Mouse (Mus musculus): ENCODE measurements around the gene Cenpq. TPM values are rescaled to one million over a fixed set of nuclear protein-coding genes. Genes with fewer than 3 reads are reported as not detected.

Gene Cenpq
- 9.8 and 13.4 TPM in 2 replicates for polyA plus RNA-seq (2015; fragmentation: Nextera tagmentation; extraction: Ambion mirVana)

GRCm38 (mm10) chr17:40934420-40935231, at the start of gene Cenpq, which contains the start of gene Mut:
Cenpq (minus strand) TSS chr17:40935047.
Mut (plus strand) TSS chr17:40934685.

GRCm38 (mm10) chr17:40914250-40914649, 20.6 kb downstream of the Cenpq start, which contains the start of gene Glyatl3:
Glyatl3 (minus strand) TSS chr17:40914350.

GRCm38 (mm10) chr17:40879924-40880691, 54.7 kb downstream of the Cenpq start, which contains the start of gene 9130008F23Rik:
9130008F23Rik (minus strand) TSS chr17:40880559.

Other genes with a start within 250 kb of the Cenpq start
- gene Esp1, start 207.9 kb downstream of the Cenpq start, polyA plus RNA-seq (2015; fragmentation: Nextera tagmentation; extraction: Ambion mirVana), result not detected in 2 replicates
- gene Crisp2, start 128.0 kb downstream of the Cenpq start, polyA plus RNA-seq (2015; fragmentation: Nextera tagmentation; extraction: Ambion mirVana), result not detected in 2 replicates
- gene Rhag, start 123.9 kb downstream of the Cenpq start, polyA plus RNA-seq (2015; fragmentation: Nextera tagmentation; extraction: Ambion mirVana), result 0.11 and 0.37 TPM in 2 replicates
- 4.8 and 5.3 TPM in 2 replicates for gene 9130008F23Rik, start 54.5 kb downstream of the Cenpq start, polyA plus RNA-seq (2015; fragmentation: Nextera tagmentation; extraction: Ambion mirVana)
- not detected in 2 replicates for gene Glyatl3, start 20.7 kb downstream of the Cenpq start, polyA plus RNA-seq (2015; fragmentation: Nextera tagmentation; extraction: Ambion mirVana)
- 23.4 and 26.7 TPM in 2 replicates for gene Mut, start 362 bp downstream of the Cenpq start, polyA plus RNA-seq (2015; fragmentation: Nextera tagmentation; extraction: Ambion mirVana)

All from urinary bladder, postnatal 0 days (tissue).